Mouse (Mus musculus): ENCODE measurements around the gene Rae1. TPM values are rescaled to one million over a fixed set of nuclear protein-coding genes. Genes with fewer than 3 reads are reported as not detected.

Gene Rae1
- polyA plus RNA-seq, 2 experiments = 123 to 130 TPM

GRCm38 (mm10) chr2:173042504-173043162, 42.7 kb downstream of the Rae1 start:
- no peak overlapping the region for H3K9ac ChIP-seq (ENCODE audit: low read depth, low read length, severe bottlenecking)
- H3K27me3 ChIP-seq (ENCODE audit: control insufficient read depth, insufficient read depth, low read length) = no peaks in the 10 kb centered on the region
- 68% methylated on average over 11 of the region's 11 CpGs for WGBS
- no peak overlapping the region for H3K4me3 ChIP-seq (replicated peaks; ENCODE audit: low read length)
- ATAC-seq (ENCODE audit: low FRiP score, low read depth) (no peak), DNase-seq (ENCODE audit: low spot score) (no peak)
- no peak overlapping the region for H3K4me2 ChIP-seq (replicated peaks; ENCODE audit: low read depth, low read length, severe bottlenecking)
- H3K36me3 ChIP-seq (ENCODE audit: control insufficient read depth, insufficient read depth, low read length) = no peaks in the 10 kb centered on the region
- no peaks in the 10 kb centered on the region for H3K9me3 ChIP-seq (ENCODE audit: control insufficient read depth, low read length)
- TF ChIP-seq POLR2A (IDR thresholded peaks at IDR 0.05; ENCODE audit: borderline replicate concordance, extremely low read depth, insufficient read depth, insufficient read length) = no peak
- no peaks in the 10 kb centered on the region for H3K4me1 ChIP-seq (ENCODE audit: control insufficient read depth, insufficient read depth, low read length)
- no peak overlapping the region for H3K27ac ChIP-seq (replicated peaks; ENCODE audit: low read depth, low read length)

GRCm38 (mm10) chr2:173044198-173044970, 44.5 kb downstream of the Rae1 start:
- ATAC-seq (ENCODE audit: low FRiP score, low read depth) (no peak), DNase-seq (ENCODE audit: low spot score) (no peak)
- Histone ChIP-seq H3K4me2 (replicated peaks; ENCODE audit: low read depth, low read length, severe bottlenecking) (no peak overlapping the region), H3K9me3 (ENCODE audit: control insufficient read depth, low read length) (no peaks in the 10 kb centered on the region), H3K4me1 (ENCODE audit: control insufficient read depth, insufficient read depth, low read length) (no peaks in the 10 kb centered on the region), H3K27ac (replicated peaks; ENCODE audit: low read depth, low read length) (no peak overlapping the region), H3K4me3 (replicated peaks; ENCODE audit: low read length) (no peak overlapping the region), H3K27me3 (ENCODE audit: control insufficient read depth, insufficient read depth, low read length) (no peaks in the 10 kb centered on the region), H3K36me3 (ENCODE audit: control insufficient read depth, insufficient read depth, low read length) (no peaks in the 10 kb centered on the region), H3K9ac (ENCODE audit: low read depth, low read length, severe bottlenecking) (no peak overlapping the region)
- WGBS = 72% methylated on average over 18 of the region's 18 CpGs
- TF ChIP-seq POLR2A (IDR thresholded peaks at IDR 0.05; ENCODE audit: borderline replicate concordance, extremely low read depth, insufficient read depth, insufficient read length) = no peak

GRCm38 (mm10) chr2:173046582-173047297, 46.8 kb downstream of the Rae1 start:
- Histone ChIP-seq H3K9ac (ENCODE audit: low read depth, low read length, severe bottlenecking) (no peak overlapping the region), H3K36me3 (ENCODE audit: control insufficient read depth, insufficient read depth, low read length) (no peaks in the 10 kb centered on the region), H3K4me1 (ENCODE audit: control insufficient read depth, insufficient read depth, low read length) (0 out of 2 replicates have a peak, but pooled peaks cover 2% of the 10 kb centered on the region), H3K4me3 (replicated peaks; ENCODE audit: low read length) (no peak overlapping the region), H3K9me3 (ENCODE audit: control insufficient read depth, low read length) (no peaks in the 10 kb centered on the region), H3K27me3 (ENCODE audit: control insufficient read depth, insufficient read depth, low read length) (no peaks in the 10 kb centered on the region), H3K4me2 (replicated peaks; ENCODE audit: low read depth, low read length, severe bottlenecking) (no peak overlapping the region), H3K27ac (replicated peaks; ENCODE audit: low read depth, low read length) (no peak overlapping the region)
- no peak for DNase-seq (ENCODE audit: low spot score)
- no peak for ATAC-seq (ENCODE audit: low FRiP score, low read depth)
- 62% methylated on average over 15 of the region's 15 CpGs for WGBS
- TF ChIP-seq POLR2A (IDR thresholded peaks at IDR 0.05; ENCODE audit: borderline replicate concordance, extremely low read depth, insufficient read depth, insufficient read length) = no peak

GRCm38 (mm10) chr2:173047471-173047870, 47.6 kb downstream of the Rae1 start:
- no peaks in the 10 kb centered on the region for H3K9me3 ChIP-seq (ENCODE audit: control insufficient read depth, low read length)
- H3K4me1 ChIP-seq (ENCODE audit: control insufficient read depth, insufficient read depth, low read length) = 0 out of 2 replicates have a peak, but pooled peaks cover 2% of the 10 kb centered on the region
- no peak overlapping the region for H3K4me3 ChIP-seq (replicated peaks; ENCODE audit: low read length)
- 73% methylated on average over 5 of the region's 5 CpGs for WGBS
- no peak overlapping the region for H3K9ac ChIP-seq (ENCODE audit: low read depth, low read length, severe bottlenecking)
- no peaks in the 10 kb centered on the region for H3K36me3 ChIP-seq (ENCODE audit: control insufficient read depth, insufficient read depth, low read length)
- H3K4me2 ChIP-seq (replicated peaks; ENCODE audit: low read depth, low read length, severe bottlenecking) = no peak overlapping the region
- no peaks in the 10 kb centered on the region for H3K27me3 ChIP-seq (ENCODE audit: control insufficient read depth, insufficient read depth, low read length)
- no peak for ATAC-seq (ENCODE audit: low FRiP score, low read depth)
- no peak overlapping the region for H3K27ac ChIP-seq (replicated peaks; ENCODE audit: low read depth, low read length)
- no peak for DNase-seq (ENCODE audit: low spot score)
- no peak for TF ChIP-seq POLR2A (IDR thresholded peaks at IDR 0.05; ENCODE audit: borderline replicate concordance, extremely low read depth, insufficient read depth, insufficient read length)

GRCm38 (mm10) chr2:173048041-173048745, 48.3 kb downstream of the Rae1 start:
- no peak for DNase-seq (ENCODE audit: low spot score)
- Histone ChIP-seq H3K36me3 (ENCODE audit: control insufficient read depth, insufficient read depth, low read length) (no peaks in the 10 kb centered on the region), H3K4me2 (replicated peaks; ENCODE audit: low read depth, low read length, severe bottlenecking) (no peak overlapping the region), H3K9ac (ENCODE audit: low read depth, low read length, severe bottlenecking) (no peak overlapping the region), H3K4me3 (replicated peaks; ENCODE audit: low read length) (no peak overlapping the region), H3K27me3 (ENCODE audit: control insufficient read depth, insufficient read depth, low read length) (no peaks in the 10 kb centered on the region), H3K9me3 (ENCODE audit: control insufficient read depth, low read length) (no peaks in the 10 kb centered on the region), H3K4me1 (ENCODE audit: control insufficient read depth, insufficient read depth, low read length) (0 out of 2 replicates have a peak, but pooled peaks cover 2% of the 10 kb centered on the region), H3K27ac (replicated peaks; ENCODE audit: low read depth, low read length) (no peak overlapping the region)
- WGBS = 61% methylated on average over 17 of the region's 17 CpGs
- no peak for TF ChIP-seq POLR2A (IDR thresholded peaks at IDR 0.05; ENCODE audit: borderline replicate concordance, extremely low read depth, insufficient read depth, insufficient read length)
- no peak for ATAC-seq (ENCODE audit: low FRiP score, low read depth)

Data from limb, embryonic 14.5 days (tissue).